Comparison of ENCODE assay signal across 8 mouse cellular contexts in genomic region chr16:18518091-18518490, GRCm38 (mm10). TPM values are rescaled to one million over a fixed set of nuclear protein-coding genes. Genes with fewer than 3 reads are reported as not detected.
A peak's percentile ranks its signal among the peaks of the same experiment; 100 is the strongest.
DNase-seq lines count a peak whose midpoint lies in the region; ATAC-seq and TF ChIP-seq lines count a peak whose summit lies in the region.
"Had no signal": no experiment of that assay in that cellular context is flagged by ENCODE, and none has a peak within 500 bp of the region (broad histone marks: within the 10 kb centered on the region; RNA-seq: fewer than 3 reads in every experiment).

No protein-coding gene starts in this region.

- no peak overlapping the region for H3K4me3 ChIP-seq in kidney, postnatal 0 days (replicated peaks; ENCODE audit: low read depth, low read length)
- no peak overlapping the region for H3K4me3 ChIP-seq in cortical plate, adult 2 months (ENCODE audit: insufficient read depth, low read length)
- H3K4me3 ChIP-seq: midbrain, embryonic 12.5 days had no signal

- peak; percentile 49; the same call in 1 of the 2 replicates for TF ChIP-seq CTCF in kidney, postnatal 0 days (IDR thresholded peaks at IDR 0.05; ENCODE audit: low read depth)
- peak; percentile 27; the same call in 1 of the 2 replicates for TF ChIP-seq CTCF in cortical plate, adult 2 months (IDR thresholded peaks at IDR 0.05; ENCODE audit: extremely low read depth, insufficient read depth, low read length)

- H3K27me3 ChIP-seq in kidney, postnatal 0 days (ENCODE audit: insufficient read depth, low read length), result no peaks in the 10 kb centered on the region
- H3K27me3 ChIP-seq: midbrain, embryonic 12.5 days had no signal

- no peak for DNase-seq in kidney, postnatal 0 days (ENCODE audit: low spot score)
- DNase-seq in kidney, adult 18-20 months, result no peak
- DNase-seq in left cerebral cortex, postnatal 25 days (ENCODE audit: low spot score in 2 of 2), result peak; percentile 6 to 48
- DNase-seq in skeletal muscle tissue, adult 2 months (ENCODE audit: low read depth, low spot score), result peak; percentile 32
- DNase-seq in embryo, embryonic 10.5 days (ENCODE audit: low spot score), result no peak
- DNase-seq in c-Kit-positive CD71-positive TER-119-positive erythroid progenitor cells, embryonic 14.5 days (ENCODE audit: low spot score), result no peak

- H3K9ac ChIP-seq in kidney, postnatal 0 days (ENCODE audit: low read depth, low read length), result no peak overlapping the region
- H3K9ac ChIP-seq: midbrain, embryonic 12.5 days had no signal

- H3K9me3 ChIP-seq in kidney, postnatal 0 days (replicated peaks; ENCODE audit: low read length), result no peaks in the 10 kb centered on the region
- H3K9me3 ChIP-seq: midbrain, embryonic 12.5 days had no signal

- no peak overlapping the region for H3K4me2 ChIP-seq in kidney, postnatal 0 days (ENCODE audit: low read length)
- H3K4me2 ChIP-seq: midbrain, embryonic 12.5 days had no signal

- 0 out of 2 replicates have a peak, but pooled peaks have one; percentile 40 for ATAC-seq in kidney, postnatal 0 days (replicated peaks; ENCODE audit: low FRiP score, low read depth)

- no peaks in the 10 kb centered on the region for H3K4me1 ChIP-seq in kidney, postnatal 0 days (replicated peaks; ENCODE audit: insufficient read depth, low read length)
- H3K4me1 ChIP-seq in cortical plate, adult 2 months (ENCODE audit: control insufficient read depth, insufficient read depth, low read length), result no peaks in the 10 kb centered on the region
- H3K4me1 ChIP-seq: midbrain, embryonic 12.5 days had no signal

- H3K36me3 ChIP-seq in kidney, postnatal 0 days (ENCODE audit: insufficient read depth, low read length), result no peaks in the 10 kb centered on the region
- H3K36me3 ChIP-seq: midbrain, embryonic 12.5 days had no signal

- H3K27ac ChIP-seq in kidney, postnatal 0 days, result no peak overlapping the region
- H3K27ac ChIP-seq in cortical plate, adult 2 months (ENCODE audit: insufficient read depth, low read length), result no peak overlapping the region
- H3K27ac ChIP-seq: midbrain, embryonic 12.5 days had no signal

- intact Hi-C loops in left cerebral cortex, postnatal 25 days (cut with DNase I), result no loop called here

- no peak for TF ChIP-seq POLR2A in cortical plate, adult 2 months (IDR thresholded peaks at IDR 0.05; ENCODE audit: extremely low read depth, insufficient read depth, low read length)

RNA-seq across cellular contexts. Expression of gene Rtl10, which starts 19.4 kb away (rescaled TPM):
- 2.2 and 3.0 TPM in 2 replicates for polyA plus RNA-seq in kidney, postnatal 0 days (2015; fragmentation: Nextera tagmentation; extraction: Ambion mirVana)
- polyA plus RNA-seq in cortical plate, adult 2 months (2012; rRNA removed), result 3.8 and 4.2 TPM in 2 replicates
- 1 to 10 TPM; 7.4 to 7.6 TPM for total RNA-seq in left cerebral cortex, postnatal 25 days (2021)

RNA-seq across cellular contexts. Expression of gene Gnb1l, which starts 19.6 kb away (rescaled TPM):
- polyA plus RNA-seq in kidney, postnatal 0 days (2015; fragmentation: Nextera tagmentation; extraction: Ambion mirVana), result 12.9 and 16.1 TPM in 2 replicates
- polyA plus RNA-seq in cortical plate, adult 2 months (2012; rRNA removed), result 5.7 and 7.8 TPM in 2 replicates
- total RNA-seq in left cerebral cortex, postnatal 25 days (2021), result 1 to 10 TPM; 6.0 to 6.7 TPM

Comparison
In these comparisons a context has a peak if more than half of its experiments do, and no peak if none do; other contexts are left out.
1. DNase-seq: peak in left cerebral cortex, postnatal 25 days (2 of 2) and skeletal muscle tissue, adult 2 months (single experiment); none in kidney, postnatal 0 days (single experiment), kidney, adult 18-20 months (single experiment), embryo, embryonic 10.5 days (single experiment) and c-Kit-positive CD71-positive TER-119-positive erythroid progenitor cells, embryonic 14.5 days (single experiment).